Mouse (Mus musculus): ENCODE results near the gene Usp11. TPM values are rescaled to one million over a fixed set of nuclear protein-coding genes. Genes with fewer than 3 reads are reported as not detected.
"Not testable (repeated sequence)": the region's sequence is repeated elsewhere in the genome, so short reads cannot be mapped to it uniquely, and the experiment has no call there.

The Usp11 gene
- total RNA-seq (2021), result 100 to 1,000 TPM; 111 to 113 TPM

GRCm38 (mm10) chrX:20703741-20704290, at the start of gene Usp11:
TSS of gene Usp11 (plus strand) at chrX:20703906.
- peak; percentile 31 to 39 for DNase-seq

DNA sequence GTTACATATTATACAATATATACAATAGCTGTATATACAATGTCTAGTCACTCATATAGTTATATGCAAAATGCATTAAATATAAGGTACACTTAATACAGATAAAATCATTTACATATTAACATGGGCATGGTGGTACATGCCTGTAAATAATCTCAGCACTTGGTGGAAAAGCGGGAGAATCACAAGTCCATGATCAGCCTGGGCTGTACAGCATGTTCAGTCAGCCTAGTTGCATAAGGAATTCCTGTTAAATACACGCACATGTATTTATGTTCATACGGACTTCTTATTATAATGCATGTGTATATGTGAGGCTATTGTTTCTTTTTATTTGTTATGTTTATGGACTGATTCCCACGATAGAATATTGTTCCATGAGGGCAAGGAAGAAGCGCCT, 46.1 kb upstream of the Usp11 start:
- no peak for DNase-seq

DNA sequence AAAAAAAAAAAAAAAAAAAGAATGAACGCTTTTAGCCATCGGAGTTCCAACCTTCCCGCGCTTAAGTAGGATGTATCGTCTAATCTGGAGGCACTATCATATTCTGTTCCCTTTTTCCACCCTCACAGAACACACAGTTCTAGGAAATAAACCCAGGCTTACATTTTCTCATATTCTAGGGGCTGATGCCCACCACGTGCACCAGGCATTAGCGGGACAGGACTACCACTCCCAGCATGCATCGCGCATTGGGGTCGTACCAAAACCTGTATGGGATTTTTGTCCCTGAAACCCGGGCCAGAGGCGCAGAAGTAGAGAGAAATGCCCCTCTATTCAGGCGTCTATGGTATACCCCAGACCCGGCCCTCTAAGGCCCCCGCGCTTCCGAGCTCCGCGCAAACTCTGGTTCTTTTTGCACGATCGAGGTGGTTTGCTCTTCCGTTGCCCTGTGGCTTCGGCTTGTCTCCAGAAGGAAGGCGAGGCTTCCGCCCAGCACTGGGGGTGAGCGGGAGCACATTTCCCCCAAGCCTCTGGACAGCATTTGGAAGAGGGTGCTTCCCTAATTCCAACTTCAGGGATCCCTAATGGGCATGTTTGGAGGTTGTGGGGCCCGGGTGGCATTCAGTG, 45.6 kb upstream of the Usp11 start, which contains the start of gene Uba1:
Gene Uba1 (plus strand): TSS at position 301 of the 627 bp plus-strand sequence.
- peak; percentile 82 for DNase-seq

- no peak for DNase-seq
Measured at GRCm38 (mm10) chrX:20658891-20659406, 44.8 kb upstream of the Usp11 start.

DNA sequence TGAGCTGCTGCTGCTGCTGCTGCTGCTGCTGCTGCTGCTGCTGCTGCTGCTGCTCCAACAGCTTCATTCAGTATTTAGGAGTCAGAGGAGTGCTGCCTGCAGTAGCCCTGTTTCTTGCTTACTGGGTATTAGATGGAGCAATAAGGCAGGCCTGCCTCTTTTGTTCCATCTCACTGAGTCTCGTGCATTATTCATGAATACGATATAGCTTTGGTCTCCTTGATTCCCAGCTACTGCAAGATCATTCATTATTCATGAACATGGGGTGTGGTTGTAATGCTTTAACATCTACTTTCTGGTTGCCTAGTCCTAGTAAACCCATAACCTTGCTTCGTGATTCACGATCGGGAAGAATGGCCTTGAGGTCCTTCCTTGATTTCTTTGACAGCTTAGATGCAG, 41.4 kb upstream of the Usp11 start:
- DNase-seq, result no peak

GRCm38 (mm10) chrX:20662716-20663443, 40.8 kb upstream of the Usp11 start:
- peak; percentile 79 to 81 for DNase-seq

- no peak for DNase-seq
Measured at GRCm38 (mm10) chrX:20663444-20663790, 40.3 kb upstream of the Usp11 start.

DNA sequence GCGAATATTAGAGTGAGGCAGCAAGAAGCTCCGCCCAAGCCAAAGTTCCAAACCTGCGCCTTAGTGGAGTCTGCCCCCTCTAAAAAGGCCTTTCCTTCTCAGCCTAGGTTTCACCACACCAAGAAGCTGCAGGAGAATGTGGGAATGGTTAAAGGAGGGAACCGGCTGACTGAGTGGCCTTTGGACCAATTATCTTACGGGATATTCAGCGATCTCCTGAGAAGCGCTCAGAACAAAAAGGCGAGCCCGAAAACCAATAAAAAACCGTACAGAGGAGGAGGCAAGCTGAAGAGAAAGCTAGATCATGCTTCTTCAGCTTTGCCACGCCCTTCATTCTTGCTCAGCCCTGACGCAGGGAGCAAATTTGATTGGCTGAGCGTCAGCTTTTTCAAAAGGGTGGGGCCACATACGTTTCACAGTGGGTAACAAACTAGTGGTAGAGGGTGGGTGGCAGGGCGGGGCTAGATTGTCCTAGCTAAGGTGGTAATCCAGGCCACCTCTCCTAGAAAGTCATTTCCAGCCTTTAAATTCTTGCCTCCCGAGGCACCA, 16.1 kb upstream of the Usp11 start, which contains the start of gene Cdk16:
Gene Cdk16 (plus strand): TSS at position 436 of the 549 bp plus-strand sequence.
- DNase-seq, result peak; percentile 80 to 82

DNA sequence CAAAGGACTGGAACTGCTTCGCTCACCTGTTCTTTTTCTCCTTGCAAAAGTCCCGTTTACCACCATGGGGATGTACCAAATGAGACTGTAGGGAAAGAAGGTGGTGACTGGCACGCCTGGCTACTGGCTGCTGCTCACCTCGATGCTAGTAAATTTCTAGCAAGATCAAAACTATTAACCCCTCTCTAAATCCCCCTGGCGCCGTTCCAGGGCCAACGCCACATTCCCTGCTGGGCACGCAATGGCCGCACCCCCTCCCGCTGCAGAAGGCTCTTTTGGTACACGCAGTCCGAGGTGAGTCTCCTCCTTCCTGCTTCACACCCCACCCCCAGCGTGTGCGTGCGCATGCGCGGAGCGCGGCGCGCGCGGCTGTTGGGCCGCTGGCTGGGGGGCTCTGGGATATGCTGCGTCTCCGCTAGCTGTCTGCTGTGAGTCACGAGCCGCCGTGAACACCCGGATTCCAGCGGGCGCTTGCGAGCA, 15.6 kb upstream of the Usp11 start:
- DNase-seq, result peak; percentile 79 to 83

DNA sequence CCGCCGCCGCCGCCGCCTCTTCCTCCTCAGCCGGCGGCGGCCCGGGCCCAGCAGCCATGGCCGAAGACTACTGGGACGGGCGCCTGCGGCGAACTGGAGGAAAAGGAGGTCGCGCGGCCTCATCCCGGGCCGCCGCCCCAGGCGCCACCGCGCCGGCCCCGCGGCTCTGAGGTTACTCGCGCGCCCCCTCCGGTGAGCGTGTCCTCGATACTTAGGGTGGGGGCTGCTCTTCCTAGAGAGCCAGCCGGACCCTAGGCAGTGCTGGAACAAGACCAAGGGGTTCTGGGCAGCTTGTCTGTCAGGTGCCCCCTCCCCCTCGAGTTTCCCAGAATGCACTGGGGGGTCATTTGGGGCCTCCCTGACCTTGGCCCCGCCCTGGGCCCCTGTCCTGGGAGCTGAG, 15.1 kb upstream of the Usp11 start:
- peak; percentile 21 to 35 for DNase-seq

DNA sequence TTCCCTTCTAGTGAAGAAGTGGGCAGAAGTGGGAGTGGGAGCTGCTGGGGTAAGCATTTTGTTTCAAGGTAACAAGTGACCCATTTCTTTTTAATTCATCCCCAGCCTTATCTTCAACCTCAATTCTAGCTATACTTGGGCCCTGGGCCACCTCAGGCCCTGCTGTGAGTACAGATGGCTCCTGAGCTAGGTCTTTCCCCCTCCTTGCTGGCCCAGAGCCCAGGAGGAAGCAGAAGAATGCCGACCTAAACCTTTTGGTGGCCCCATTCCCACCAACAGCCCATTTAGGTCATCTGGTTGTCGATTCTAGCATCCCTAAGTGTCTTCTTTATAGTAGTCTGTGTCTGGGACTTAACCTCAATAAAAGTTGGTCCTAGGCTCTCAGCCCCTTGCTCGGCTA, 12.1 kb upstream of the Usp11 start:
- DNase-seq, result no peak

DNA sequence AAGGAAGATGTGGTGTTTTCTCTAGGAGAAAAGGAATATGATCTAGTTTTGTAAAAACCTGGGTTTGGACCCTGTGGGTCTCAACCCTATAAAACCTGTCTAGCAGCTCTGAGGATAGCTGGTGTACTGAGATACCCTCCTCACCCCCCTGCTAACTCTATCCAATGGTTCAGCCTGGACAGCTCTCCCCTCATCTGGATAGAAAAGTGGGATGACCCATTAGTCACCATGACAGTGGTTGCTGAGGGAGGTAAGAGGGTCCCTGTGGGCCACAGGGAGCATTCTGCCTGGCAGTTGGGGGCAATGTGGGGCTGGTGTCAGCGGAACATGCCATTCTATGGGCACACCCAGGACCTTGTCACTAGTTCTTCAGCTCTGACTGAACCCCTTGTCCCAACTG, 11.1 kb upstream of the Usp11 start:
- DNase-seq, result no peak

GRCm38 (mm10) chrX:20695842-20696241, 7.9 kb upstream of the Usp11 start:
- no peak for DNase-seq

- peak; percentile 74 to 77 for DNase-seq
Measured at GRCm38 (mm10) chrX:20704295-20705082, 783 bp downstream of the Usp11 start.

DNA sequence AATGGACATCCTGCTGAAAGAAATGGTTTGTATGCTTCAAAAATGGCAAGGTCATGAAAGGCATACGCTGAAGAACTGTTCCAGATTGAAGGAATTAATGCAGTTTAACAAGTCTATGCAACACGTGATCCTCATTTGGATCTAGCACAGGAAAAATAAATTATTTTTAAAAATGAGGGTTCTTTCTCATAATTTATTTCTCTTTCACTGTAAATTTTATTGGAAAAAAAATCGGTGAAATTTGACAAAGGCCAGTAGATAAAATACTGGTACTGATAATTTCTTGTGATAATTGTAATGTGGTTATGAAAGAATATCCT, 1.3 kb downstream of the Usp11 start:
- no peak for DNase-seq

DNA sequence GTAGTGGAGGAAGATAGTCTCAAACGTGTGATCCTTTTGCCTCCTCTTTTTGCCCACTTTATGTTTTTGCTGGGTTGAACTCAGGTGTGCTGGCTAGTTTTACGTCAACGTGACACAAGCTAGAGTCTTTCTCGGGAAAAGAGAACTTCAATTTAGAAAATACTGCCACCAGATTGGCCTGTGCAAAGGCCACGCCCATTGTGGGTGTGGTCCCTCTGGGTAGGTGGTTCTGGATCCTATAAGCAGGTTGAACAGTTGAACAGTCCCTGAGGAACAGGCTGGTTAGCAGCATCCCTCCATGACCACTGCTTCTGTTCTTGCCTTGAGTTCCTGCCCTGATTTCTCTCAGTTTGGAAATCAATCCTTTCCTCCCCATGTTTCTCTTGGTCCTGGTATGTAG, 25.0 kb downstream of the Usp11 start:
- DNase-seq, result no peak

GRCm38 (mm10) chrX:20730048-20730447, 26.3 kb downstream of the Usp11 start:
- not testable (repeated sequence) for DNase-seq

GRCm38 (mm10) chrX:20736479-20736878, 32.8 kb downstream of the Usp11 start:
- no peak for DNase-seq

GRCm38 (mm10) chrX:20748829-20749228, 45.1 kb downstream of the Usp11 start:
- no peak for DNase-seq

DNA sequence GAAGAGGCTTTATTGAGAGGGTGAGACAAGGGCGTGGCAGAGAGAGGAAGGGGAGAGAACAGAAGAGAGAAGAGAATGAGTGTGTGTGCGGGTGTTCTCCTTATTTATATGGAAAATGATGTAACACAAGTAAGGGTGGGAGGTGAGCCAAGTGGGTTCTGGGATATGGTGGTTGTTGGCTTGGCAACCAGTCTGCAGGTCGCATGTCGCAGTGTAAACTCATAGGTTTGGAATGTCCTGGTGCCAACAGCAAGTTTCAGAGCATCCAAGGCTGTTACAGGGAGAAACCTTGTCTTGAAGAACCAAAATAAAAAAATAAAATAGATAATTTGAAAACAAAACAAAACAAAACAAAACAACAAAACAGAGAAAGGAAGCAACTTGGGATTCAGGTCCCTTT, 57.5 kb downstream of the Usp11 start:
- DNase-seq, result no peak

Measured in layer of hippocampus, postnatal 36 days (tissue).